Mouse (Mus musculus): ENCODE results near the gene Tox2. TPM values are rescaled to one million over a fixed set of nuclear protein-coding genes. Genes with fewer than 3 reads are reported as not detected.

The Tox2 gene
- total RNA-seq, 2 experiments from 2014 or later: 0.20 TPM; not detected in 1

GRCm38 (mm10) chr2:163300069-163301060, 97.4 kb downstream of the Tox2 start:
- DNase-seq: no peak

DNA sequence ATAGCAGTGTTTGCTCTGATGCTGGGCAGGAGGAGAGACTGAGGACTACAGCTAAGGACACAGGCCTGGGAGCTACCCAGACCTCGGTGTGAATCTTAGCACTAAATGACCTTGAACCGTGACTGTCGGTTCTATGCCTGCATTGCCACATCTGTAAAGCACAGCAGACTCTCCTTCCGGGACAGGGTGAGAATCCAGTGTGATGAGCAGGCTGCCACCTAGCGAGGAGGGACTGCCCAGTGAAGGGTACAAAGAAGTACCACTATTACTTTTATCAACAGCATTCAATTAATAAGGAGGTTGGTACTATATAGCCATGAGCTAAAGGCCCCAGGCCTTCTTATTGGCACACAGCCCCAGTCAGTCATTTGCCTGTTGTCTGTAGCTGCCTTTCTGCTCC, 98.7 kb downstream of the Tox2 start:
- intact Hi-C loops (cut with DNase I): no loop called here
- no peak for DNase-seq

More at GRCm38 (mm10) chr2:163300069-163301060, 97.4 kb downstream of the Tox2 start:
- intact Hi-C loops (cut with DNase I): no loop called here

DNA sequence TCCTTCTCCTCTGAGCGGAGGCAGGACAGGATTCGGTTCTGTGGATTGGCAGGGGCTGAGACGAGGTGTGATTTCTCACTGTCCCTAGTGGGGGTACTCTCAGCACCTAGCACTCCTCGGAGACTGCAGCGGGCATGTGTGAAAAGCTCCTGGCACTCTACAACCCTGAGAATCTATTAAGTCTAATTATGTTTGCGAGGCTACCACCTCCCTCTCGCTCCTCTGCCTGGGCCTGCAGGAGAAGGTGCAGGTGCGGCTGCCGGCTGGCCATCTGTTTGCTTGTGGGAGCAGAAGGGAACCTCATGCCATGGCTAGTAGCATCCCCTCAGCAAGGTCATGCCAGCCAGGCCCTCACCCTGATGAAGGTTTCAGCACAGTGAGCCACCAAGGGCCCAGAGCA, 100.1 kb downstream of the Tox2 start:
- DNase-seq: no peak
- intact Hi-C loops (cut with DNase I): no loop called here

DNA sequence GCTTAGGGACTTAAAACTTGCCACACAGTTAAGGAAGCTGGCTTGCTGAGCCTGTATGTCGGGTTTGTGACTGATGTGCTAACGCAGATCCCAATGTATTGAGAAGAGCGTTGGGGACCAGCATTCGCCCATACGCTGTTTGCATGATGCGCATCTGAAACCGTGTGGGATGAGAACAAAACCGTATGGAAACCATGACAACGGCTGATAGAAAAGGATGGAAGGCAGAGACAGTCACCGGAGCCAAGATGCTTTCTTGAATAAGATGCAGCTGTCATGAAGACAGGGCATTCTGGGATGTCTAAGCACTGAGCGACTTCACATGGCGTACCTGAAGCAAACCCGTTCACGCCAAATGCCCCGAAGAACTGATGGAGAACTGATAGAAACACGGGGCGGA, 106.5 kb downstream of the Tox2 start:
- no peak for DNase-seq
- intact Hi-C loops (cut with DNase I): no loop called here

- no peak for DNase-seq
- intact Hi-C loops (cut with DNase I): no loop called here
Measured at GRCm38 (mm10) chr2:163310163-163310688, 107.3 kb downstream of the Tox2 start.

- intact Hi-C loops (cut with DNase I): no loop called here
- no peak for DNase-seq
Measured at GRCm38 (mm10) chr2:163317281-163317680, 114.4 kb downstream of the Tox2 start.

DNA sequence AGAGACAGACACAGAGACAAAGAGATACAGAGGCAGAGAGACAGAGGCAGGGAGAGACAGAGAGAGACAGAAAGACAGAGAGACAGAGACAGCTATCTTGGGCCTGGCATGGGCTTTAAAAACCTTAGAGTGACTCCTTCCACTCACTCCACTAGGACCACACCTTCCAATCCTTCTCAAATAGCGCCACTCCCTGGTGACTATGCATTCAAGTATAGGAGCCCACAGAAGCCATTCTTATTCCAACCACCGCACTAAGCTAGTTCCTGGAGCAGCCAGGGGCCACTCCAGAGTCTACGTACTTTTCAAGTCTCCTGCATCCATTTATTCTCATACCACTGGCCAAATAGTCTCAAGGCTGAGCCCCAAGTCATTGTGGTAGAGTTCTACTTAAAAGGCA, 115.9 kb downstream of the Tox2 start:
- DNase-seq: no peak
- intact Hi-C loops (cut with DNase I): no loop called here

- no peak for DNase-seq
- intact Hi-C loops (cut with DNase I): no loop called here
Measured at GRCm38 (mm10) chr2:163323163-163323562, 120.2 kb downstream of the Tox2 start.

GRCm38 (mm10) chr2:163330742-163331141, 127.8 kb downstream of the Tox2 start:
- no peak for DNase-seq
- intact Hi-C loops (cut with DNase I): loop anchor here (5.0 kb wide), 2 partner anchors 123 to 403 kb away; no protein-coding TSS in a partner anchor

DNA sequence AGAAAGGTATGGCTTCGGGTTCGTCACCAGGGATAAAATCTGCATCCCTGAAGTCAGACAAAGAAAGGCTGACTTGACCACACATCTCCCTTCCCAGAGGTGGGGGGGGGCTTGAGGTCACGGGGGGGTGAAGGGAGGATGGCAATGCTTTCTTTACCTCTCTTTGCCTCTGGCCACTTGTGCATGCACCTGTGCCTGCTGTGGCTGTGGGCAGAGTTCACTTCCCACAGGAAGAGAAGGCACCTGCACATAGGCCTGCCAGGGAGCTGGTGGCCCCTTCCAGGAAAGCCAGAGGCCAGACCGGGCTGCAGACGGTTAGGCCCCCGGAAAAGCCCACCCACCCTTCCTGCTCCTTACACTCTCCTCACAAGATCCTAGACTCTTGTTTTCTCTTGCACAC, 128.5 kb downstream of the Tox2 start:
- intact Hi-C loops (cut with DNase I): loop anchor here (5.0 kb wide), 2 partner anchors 124 to 404 kb away; no protein-coding TSS in a partner anchor
- no peak for DNase-seq

GRCm38 (mm10) chr2:163332368-163333055, 129.6 kb downstream of the Tox2 start:
- no peak for DNase-seq
- intact Hi-C loops (cut with DNase I): loop anchor here (2.0 to 5.0 kb wide), 3 partner anchors 125 to 405 kb away; no protein-coding TSS in a partner anchor

DNA sequence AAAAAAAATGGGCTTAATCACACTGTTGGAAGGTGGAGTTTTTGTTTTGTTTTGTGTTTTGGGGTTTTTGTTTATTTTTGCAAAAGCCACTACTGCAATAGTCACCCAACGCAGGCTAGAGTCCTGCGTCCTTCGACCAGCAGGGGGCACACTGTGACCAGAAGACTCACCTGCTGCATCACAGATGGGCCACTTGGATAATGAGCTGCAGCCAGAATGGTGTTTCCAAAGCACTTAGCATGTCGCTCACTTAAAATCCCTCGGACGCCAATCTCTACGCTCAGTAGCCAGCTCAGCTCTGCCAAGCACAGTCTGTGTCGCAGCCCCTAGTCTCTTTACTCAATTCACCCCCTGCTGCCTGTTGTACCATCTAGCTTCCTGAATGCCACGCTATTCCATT, 137.3 kb downstream of the Tox2 start:
- intact Hi-C loops (cut with DNase I): loop anchor here (1.0 kb wide), 1 partner anchor 61 kb away; no protein-coding TSS in a partner anchor
- DNase-seq: peak; percentile 62

GRCm38 (mm10) chr2:163343671-163344070, 140.7 kb downstream of the Tox2 start:
- intact Hi-C loops (cut with DNase I): no loop called here
- no peak for DNase-seq

- no peak for DNase-seq
- intact Hi-C loops (cut with DNase I): no loop called here
Measured at GRCm38 (mm10) chr2:163344976-163345660, 142.2 kb downstream of the Tox2 start.

DNA sequence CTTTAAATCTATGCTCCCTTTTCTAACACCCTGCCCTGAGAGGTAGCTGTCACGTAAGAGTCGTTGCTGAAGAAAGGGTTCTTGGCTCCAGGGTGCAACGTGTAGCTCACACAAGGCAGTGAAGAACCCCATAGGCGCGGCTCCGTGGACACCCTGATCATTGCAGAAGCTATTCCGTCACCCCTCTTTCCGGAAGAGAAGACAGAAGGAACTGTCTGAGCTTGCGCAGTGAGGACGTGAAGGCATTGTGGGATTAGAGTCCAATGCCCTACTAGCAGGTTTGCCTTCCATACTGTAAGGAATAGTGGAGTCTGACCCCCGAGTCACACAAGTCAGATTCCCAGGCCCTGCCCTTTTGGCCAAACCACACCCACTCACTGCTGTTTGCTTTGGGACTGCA, 143.6 kb downstream of the Tox2 start:
- no peak for DNase-seq
- intact Hi-C loops (cut with DNase I): no loop called here

GRCm38 (mm10) chr2:163347517-163348184, 144.7 kb downstream of the Tox2 start:
- intact Hi-C loops (cut with DNase I): no loop called here
- DNase-seq: no peak

GRCm38 (mm10) chr2:163348677-163349076, 145.8 kb downstream of the Tox2 start:
- no peak for DNase-seq
- intact Hi-C loops (cut with DNase I): no loop called here

DNA sequence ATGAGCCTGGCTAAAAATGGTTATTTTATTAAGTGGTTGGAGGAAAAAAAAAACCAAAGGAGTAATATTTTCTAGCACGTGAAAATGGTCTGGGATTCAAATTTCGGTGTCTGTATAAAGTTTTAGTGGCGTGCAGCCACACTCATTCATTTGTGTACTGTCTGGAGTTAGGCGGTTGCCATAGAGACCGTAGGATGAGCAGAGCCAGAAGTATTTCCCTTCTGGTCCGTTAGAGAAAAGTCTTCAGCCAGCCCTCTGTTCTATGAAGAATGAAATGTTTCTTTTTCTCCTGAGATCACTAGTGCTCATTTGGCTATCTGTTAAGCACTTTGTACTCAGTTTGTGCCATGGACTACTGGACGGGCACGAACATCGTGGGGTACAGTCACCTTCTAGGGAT, 146.5 kb downstream of the Tox2 start:
- DNase-seq: no peak
- intact Hi-C loops (cut with DNase I): no loop called here

DNA sequence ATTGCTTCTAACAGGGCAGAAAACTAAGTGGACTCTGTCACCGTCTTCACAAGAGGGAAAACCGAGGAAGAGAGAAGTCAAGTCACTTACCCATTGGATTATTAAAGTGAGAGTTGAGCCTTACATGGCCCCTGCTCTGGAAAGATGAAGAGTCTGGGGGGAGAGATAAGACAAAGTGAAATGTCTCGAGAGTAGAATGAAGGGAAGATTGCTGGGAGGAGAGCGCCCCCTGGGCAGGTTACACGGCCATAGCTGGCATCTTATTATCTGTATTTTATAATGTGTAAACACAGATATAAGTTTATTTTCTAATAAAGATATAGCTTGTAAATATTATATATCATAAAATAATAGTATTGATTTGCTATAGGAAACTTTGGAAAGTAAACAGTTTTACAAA, 147.5 kb downstream of the Tox2 start:
- no peak for DNase-seq
- intact Hi-C loops (cut with DNase I): no loop called here

DNA sequence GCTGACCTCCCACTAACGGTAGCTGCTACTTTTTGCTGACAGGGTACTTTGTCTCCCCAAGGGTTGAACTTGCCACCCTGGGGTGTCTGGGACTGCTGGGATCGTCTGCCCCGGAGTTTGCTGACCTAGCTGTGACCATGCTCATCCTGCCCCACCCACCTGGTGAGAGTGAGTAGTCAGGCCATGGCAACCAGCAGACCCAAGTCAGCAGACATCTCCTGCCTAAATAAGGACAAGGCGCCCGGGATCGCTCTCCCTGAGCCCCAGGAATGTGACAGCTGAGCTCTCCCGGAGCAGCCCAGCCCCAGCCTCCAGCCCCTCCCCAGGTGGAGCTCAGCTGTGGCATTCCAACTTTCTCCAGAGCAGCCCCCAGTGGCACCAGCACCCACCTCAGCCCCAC, 150.8 kb downstream of the Tox2 start:
- intact Hi-C loops (cut with DNase I): no loop called here
- DNase-seq: peak; percentile 38 to 39

Measured in gastrocnemius, postnatal 36 days (tissue).